Mouse (Mus musculus) myocyte (in vitro differentiated cells): ENCODE measurements at regions not wholly inside any gene's neighbourhood (a gene's known extent, or its start where the extent isn't known, plus 50 kb on each side); places are given as distances from the start of the nearest gene placed in this dataset.

Experiments used
- CEBPB ChIP-seq: IDR thresholded peaks from 2 replicates; pipeline ENCODE4 v1.6.1; 2011; ENCODE audit warnings: mild to moderate bottlenecking, moderate library complexity; ENCODE audit not compliant: poor library complexity, insufficient read depth, severe bottlenecking
- E2F4 ChIP-seq: IDR thresholded peaks from one replicate; pipeline ENCODE4 v1.6.1; 2011; ENCODE audit warnings: mild to moderate bottlenecking, control low read depth, moderate library complexity; ENCODE audit not compliant: insufficient read depth
- MAX ChIP-seq: IDR thresholded peaks from one replicate; pipeline ENCODE4 v1.6.1; 2011; ENCODE audit warnings: low read depth, mild to moderate bottlenecking, control low read depth
- MYOD1 ChIP-seq, 3 experiments: IDR thresholded peaks; one replicate each; pipeline ENCODE4 v1.6.1; 2011; ENCODE audit warnings: control low read depth in 2 of 3, low read depth in 2 of 3, mild to moderate bottlenecking in 2 of 3, moderate library complexity in 1 of 3; ENCODE audit not compliant: insufficient read length in 2 of 3, control insufficient read depth in 1 of 3
- MYOG ChIP-seq, 3 experiments: IDR thresholded peaks; one replicate each; pipeline ENCODE4 v1.6.1; 2011; ENCODE audit warnings: control low read depth in 2 of 3, low read depth in 2 of 3, mild to moderate bottlenecking in 2 of 3; ENCODE audit not compliant: insufficient read length in 2 of 3, control insufficient read depth in 1 of 3, insufficient read depth in 1 of 3
- POLR2A ChIP-seq: IDR thresholded peaks from one replicate; pipeline ENCODE4 v1.6.1; 2011; ENCODE audit warnings: low read depth, mild to moderate bottlenecking, control low read depth, moderate library complexity; ENCODE audit not compliant: insufficient read length
- SRF ChIP-seq: IDR thresholded peaks from one replicate; pipeline ENCODE4 v1.6.1; 2011; ENCODE audit warnings: low read depth; ENCODE audit not compliant: control insufficient read depth, insufficient read length
- TCF12 ChIP-seq: IDR thresholded peaks from one replicate; pipeline ENCODE4 v1.6.1; 2011; ENCODE audit warnings: mild to moderate bottlenecking, control low read depth; ENCODE audit not compliant: poor library complexity, insufficient read depth, severe bottlenecking
- TCF3 ChIP-seq: IDR thresholded peaks from one replicate; pipeline ENCODE4 v1.6.1; 2011; ENCODE audit warnings: low read depth, control low read depth; ENCODE audit not compliant: insufficient read length
- USF1 ChIP-seq: IDR thresholded peaks from one replicate; pipeline ENCODE4 v1.6.1; 2011; ENCODE audit warnings: low read depth, mild to moderate bottlenecking, control low read depth, moderate library complexity

DNA sequence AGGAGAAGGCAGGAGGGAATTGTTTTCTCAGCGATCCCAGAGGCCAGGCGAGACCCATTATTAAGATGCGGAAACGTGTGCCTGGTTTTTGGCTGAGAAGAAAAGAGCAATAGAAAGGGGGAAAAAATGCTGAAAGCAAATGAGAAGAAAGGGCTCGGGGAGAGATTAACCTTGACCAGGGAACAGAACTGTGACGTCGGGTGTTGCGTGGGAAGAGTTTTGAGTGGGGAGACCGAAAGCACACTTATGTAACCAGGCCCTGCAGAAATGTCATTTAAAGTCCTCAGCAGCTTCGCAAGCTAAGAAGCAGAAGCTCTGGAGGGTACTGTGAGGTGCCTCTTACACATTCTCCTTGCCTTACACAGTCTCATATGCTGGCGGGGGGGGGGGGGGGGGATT lies 111.0 kb upstream of the Frmd6 start:
- TF ChIP-seq MAX (no peak), POLR2A (no peak), CEBPB (no peak), USF1 (no peak), E2F4 (no peak), SRF (no peak), TCF12 (no peak), MYOD1 (IDR thresholded peaks at IDR 0.05; ENCODE audit: control insufficient read depth in 1 of 3, insufficient read length in 2 of 3, low read depth in 2 of 3) (no peak), TCF3 (no peak), MYOG (IDR thresholded peaks at IDR 0.05; ENCODE audit: control insufficient read depth in 1 of 3, insufficient read depth in 1 of 3, insufficient read length in 2 of 3, low read depth in 2 of 3) (no peak)
